Mouse (Mus musculus): ENCODE data around the gene Proser1.
A peak's percentile ranks its signal among the peaks of the same experiment; 100 is the strongest.

The Proser1 gene

DNA sequence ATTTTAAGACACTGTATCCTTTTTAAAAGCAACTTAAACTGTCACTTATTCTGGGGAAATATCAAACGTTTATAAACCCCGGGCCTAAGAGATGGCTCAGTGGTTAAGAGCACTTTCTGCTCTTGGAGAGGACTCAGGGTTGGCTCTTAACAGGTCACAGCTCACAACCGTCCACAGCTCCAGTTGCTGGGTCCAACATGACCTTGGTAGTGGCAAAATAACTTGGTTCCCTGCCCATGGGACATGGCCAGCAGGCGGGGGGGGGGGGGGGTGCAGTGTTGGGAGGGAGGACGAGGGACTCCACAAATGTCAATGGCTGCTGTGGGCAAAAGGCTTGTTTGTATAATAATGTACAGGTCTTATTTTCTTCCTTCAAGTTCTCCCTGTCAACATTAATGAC lies 3.9 kb downstream of the Proser1 start:
- DNase-seq, result no peak

DNA sequence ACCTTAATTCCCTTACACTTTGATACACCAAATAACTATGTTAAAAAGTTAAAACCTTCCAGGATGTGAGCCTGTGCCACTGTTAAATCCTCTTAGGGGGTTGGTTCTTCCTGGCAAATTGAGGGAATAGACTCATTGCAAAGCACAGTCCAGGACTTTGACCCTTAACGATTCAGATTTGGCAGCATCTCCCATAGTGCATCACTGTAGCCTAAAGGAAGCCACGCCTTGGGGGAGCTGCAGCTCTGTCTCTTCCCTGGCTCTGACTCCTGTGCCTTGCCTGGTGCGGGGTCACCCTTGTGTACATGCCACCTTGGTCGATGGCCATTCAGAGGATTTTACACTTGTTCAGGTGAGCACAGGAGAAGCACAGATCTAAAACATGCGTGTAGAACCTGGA lies 6.2 kb downstream of the Proser1 start:
- no peak for DNase-seq

DNA sequence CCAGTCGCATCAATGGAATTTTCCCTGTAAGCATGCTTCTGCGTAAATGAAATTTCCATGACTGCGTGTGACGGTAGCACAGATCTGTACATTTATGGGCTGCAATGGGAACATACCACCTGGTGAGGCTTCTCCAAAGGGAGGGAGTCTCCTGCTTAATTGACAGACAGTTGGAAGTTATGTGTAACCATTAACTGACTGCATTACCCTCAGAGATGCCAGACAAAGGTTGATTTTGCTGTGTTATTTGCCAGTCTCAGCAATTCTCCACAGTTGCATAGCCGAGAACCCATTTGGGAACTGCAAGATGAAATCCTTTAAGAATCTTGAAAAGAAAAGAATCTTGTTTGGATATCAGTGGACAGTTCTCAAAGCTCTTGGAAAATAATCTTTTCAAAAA lies 8.6 kb downstream of the Proser1 start:
- DNase-seq, result no peak

DNA sequence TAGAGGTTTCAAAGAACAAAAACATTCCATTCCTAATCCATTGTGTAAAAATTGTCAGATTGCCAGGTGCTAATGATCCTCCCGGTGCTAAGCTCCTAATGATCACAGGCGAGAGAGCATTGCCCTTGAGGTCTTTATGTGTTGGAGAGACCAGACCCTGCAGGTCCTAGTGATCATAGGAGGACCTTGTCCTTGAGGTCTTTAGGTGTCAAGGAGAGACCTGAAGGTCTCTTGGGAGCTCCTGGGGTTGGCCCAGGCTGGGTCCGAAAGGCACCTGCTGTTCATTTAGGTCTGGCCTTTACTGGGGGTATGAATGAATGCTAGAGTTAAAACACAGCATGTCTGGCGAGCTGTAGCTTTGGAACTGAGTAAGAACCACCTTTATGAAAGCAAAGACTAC lies 10.7 kb downstream of the Proser1 start:
- no peak for DNase-seq

DNA sequence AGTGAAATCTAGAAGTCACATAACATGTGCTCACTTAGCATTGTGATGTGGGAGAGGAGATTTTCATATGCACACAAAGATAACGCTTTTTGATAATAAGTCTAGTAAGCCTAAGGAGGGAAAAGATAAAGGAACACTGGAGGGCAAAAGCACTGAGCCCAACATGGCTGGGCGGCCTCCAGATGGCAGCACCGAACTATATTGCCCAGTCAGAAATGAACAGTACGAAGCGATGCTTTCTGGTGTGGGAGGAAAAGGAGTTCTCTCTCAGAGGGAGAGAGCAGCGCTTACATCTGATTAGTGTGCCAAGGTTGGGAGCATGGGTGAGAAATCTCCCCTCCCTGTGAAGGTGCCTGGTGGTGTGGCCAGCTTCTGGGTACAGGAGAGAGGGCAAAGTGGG lies 12.4 kb downstream of the Proser1 start:
- DNase-seq, result no peak

DNA sequence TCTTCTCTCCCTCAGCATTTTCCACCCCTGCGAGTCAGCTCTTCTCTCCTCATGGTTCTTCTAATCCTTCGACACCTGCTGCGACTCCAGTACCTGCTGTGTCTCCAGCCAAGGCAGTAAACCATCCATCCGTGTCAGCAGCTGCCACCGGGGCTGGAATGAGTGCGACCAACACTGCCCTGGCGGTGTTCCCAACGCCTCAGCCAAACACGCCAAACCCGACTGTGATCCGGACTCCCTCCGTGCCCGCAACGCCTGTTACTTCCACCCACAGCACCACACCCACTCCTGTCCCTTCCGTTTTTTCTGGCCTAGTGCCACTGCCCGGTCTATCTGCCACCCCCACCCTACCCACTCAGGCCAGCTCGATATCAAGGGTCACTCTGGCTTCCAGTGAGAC lies 14.0 kb downstream of the Proser1 start:
- no peak for DNase-seq

DNA sequence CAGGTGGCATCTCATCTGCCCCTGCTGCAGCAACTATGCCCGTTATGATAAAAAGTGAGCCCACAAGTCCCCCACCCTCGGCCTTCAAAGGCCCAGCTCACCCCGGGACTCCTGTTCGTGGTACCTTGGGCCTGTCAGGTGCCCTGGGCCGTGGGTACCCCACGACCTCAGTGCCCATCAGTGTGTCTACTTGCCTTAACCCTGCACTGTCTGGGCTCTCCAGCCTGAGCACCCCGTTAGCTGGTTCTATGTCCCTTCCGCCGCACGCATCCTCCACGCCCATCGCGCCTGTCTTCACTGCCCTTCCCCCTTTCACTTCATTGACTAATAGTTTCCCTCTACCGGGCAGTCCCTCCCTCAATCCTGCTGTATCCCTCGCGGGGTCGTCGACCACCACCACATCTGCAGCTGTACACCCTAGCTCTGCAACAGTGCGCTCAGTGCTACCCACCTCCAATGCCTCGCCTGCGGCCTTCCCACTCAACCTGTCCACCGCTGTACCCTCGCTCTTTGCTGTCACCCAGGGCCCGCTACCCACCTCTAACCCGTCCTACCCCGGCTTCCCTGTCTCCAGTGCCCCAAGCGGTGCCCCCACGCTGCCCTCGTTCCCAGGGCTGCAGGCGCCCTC lies 15.1 kb downstream of the Proser1 start:
- DNase-seq, result no peak

DNA sequence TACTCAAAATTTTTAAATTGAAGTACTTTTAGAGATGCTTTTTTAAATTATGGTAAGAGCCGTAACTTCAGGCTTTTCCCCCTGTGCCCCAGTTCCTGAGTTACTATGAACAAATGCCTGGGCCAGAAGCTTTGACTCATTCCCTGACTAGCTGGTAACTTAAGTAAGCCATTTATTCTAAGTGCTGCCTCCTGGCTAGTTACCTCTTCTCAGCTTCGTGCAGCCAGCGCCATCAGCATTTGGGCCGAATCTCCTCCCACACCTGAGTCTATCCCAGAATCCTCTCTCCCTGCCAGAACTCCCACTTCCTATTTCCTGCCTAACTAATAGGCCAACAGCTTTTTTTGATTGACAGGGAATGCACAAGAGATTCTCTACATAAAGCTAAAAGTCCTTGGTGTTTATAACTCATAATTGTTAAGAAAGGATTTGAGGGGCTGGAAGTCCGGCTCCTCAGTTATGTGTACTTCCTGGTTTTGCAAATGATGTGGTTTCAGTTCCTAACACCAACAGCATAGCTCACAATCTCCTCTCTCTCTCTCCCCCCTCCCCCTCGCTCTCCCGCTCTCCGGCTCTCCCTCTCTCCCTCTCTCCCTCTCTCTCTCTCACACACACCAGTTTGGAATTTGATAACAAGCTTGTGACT lies 20.1 kb downstream of the Proser1 start:
- DNase-seq, result no peak

DNA sequence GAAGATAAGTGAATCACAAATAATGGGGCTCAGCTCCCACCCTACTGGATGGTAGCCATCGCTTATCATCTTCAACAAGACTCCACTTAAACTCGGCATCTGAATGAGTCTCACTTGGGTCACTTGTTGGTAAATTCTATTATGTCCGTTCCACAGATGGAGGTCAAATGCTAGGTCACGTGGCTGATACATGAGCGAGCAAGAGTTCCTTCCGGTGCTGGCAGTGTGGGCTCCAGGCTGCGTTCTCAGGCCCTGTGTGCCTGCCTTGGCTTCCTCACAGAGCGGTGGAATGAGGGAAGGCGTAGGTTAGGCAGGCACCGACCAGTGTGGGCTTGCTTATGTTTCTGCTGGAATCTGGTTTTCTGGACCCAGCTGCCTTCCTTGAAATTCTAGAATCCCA lies 23.1 kb downstream of the Proser1 start:
- DNase-seq, result no peak

DNA sequence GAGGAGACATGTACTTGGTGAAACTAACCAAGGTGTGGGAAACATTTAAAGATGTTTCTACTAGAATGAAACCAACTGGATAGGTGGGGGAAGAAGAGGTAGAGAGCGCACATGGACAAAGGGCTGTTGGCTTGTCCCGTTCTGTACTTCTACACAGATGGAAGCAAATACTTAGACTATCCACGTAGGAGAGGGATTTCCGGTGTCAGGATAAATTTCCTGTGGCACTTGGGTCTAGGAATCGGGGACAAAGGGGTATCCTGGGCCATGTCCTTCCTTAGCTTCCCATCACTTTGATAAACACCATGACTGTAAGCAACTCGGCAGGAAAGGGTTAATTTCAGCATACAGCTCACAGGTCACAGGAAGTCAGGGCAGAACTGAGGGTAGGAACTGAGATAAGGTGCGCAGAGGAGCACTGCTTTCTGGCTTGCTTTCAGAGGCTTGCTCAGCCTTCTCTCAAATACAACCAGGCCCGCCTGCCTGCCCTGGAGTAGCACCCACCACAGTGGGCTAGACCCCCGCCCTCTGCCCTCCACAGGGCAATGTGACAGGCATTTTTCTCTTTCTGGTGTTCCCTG lies 23.6 kb downstream of the Proser1 start:
- DNase-seq, result no peak

DNA sequence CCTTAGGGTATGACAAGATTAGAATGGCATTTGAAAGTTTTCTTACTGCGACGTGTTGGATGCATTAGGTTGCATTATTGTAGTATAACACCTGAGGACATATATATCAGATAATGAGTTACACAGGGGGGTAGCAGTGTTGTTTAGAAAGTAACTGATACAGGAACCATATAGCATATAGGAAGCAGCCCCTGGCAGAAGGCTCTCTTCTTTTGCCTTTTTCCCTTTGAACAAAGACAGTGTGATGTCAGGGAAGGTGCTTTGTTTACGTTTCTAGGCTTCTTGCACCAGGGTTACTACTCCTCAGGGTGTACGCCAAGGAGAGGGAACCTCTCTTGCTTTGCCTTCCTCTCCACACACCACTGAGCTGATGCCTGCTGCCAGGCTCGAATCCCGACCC lies 24.9 kb downstream of the Proser1 start, which contains the start of gene Stoml3:
Gene Stoml3, plus strand, starts transcription at position 301 of the 400 bp plus-strand sequence.
- DNase-seq, result no peak

DNA sequence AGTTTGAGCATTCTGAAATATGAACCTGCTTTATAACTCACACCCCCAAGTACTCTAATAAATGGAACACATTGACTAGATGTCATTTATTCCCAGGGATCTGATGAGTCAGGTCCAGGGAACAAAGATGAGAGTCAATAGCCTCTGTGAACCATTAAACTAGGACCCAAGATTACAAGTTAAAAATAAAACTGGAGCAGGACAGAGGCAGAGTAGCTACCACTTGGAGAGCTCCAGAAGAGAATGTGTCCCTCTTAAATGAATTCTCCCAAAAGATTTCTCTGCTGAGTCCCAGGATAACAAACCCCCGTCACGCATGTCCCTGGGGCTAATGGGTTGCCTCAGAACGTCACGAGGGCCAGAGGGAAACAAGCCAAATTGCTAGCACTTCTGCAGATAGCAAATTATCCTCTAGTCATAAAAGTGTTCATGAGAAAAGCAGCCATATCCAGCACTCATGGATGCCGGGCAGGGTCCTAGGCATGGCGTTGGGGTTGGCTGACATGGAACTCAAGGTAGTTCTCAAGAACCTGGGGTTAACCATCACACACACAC lies 35.0 kb downstream of the Proser1 start:
- DNase-seq, result no peak

DNA sequence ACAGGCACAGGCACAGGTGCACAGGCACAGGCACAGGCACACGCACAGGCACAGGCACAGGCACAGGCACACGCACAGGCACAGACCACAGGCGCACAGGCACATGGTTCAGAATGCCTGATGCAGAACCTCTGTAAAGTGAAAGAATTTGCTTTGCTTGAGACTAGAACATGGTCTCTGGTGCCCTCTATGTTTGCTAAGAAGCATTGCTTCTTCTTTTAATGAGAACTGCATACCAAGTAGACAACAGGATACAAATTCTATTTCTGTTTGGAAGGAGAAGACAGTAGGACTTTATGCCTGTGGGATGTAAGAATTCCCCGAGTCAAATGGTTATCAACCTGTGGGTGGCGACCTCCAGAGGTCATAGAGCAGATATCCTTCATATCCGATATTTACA lies 39.0 kb downstream of the Proser1 start:
- DNase-seq, result no peak

DNA sequence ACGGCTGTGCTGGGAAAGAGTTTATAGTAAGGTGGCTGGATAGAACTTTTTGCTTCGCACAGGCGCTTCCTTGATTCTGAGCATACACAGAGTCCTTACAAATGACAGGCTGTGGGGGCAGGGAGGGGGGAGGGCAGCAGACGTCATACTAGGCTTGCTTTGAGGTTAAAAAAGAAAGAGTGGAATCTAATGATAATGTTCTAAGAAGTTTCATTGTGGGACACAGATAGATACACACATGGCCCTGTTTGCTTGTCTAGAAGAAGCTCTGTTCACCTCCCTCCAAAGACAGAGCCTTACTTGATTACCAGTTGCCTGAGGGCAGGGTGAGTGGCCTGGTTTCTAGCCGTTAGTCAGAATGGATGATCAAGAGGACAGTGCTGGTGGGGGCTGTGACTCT lies 49.6 kb downstream of the Proser1 start:
- DNase-seq, result no peak

DNA sequence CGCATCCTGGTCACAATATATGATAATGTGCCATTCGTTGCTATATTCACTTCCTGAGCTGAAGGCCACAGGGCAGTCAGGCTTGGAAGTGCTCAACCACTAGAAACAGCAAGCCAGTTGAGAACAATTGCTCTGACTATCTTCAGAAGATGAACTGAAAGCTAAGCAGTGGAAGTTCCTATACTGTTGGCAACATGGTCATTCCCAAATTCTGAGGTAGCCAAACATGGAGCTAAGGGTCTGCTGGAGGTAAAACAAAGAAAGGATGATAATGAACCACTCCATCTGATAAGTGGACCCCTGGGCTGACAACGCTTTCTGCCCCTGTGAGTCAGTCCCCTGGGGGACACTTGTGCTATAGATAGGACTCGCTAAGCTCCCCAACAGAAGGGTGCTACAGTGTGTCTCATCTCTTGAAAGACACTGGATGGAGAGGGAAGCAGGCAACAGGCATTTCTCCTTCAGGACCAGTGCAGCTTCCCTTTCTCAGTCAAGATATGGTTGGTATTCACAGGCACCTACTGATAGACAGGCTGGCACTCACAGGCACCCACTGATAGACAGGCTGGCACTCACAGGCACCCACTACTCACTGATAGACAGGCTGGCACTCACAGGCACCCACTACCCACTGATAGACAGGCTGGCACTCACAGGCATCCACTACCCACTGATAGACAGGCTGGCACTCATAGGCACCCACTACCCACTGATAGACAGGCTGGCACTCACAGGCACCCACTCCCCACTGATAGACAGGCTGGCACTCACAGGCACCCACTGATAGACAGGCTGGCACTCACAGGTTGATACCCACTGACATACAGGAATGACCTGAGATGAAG lies 51.0 kb downstream of the Proser1 start:
- no peak for DNase-seq

DNA sequence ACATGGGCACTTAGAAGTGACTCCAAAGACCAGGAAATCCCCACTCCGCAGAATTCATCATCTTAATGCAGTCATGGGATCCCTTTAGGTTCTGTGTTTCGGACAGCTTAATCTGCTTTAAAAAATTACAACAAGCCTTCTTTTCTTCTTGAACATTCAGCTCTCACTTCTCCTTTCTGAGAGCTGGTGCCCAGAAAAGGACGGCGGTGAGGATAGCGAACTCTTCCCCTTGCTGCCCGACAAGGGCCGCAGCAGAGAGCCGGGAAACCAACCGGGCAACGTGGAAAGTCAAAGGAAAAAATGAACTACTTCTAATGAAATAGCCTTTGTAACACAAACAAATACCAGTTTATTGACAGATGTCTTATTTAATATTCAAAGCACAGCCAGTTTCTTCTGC lies 59.3 kb downstream of the Proser1 start:
- no peak for DNase-seq

DNA sequence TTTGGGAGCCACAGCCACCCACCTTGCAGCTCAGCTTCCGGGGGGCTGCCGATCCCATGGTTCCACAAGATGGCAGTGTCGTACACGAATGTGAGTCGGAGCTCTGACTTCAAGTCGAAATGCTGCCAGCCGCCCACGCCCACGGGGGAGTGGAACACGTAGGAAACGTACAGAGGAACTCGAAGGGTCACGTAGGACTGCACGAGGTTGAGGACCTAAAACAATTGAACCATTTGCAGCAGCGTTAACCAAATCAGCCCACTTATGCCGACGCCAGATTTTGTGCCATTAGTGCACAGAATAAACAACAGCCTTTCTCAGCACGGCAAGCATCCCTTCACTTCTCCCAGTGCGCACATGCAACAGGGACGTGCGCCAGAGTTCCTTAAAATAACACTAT lies 62.3 kb downstream of the Proser1 start:
- peak; percentile 86 for DNase-seq

DNA sequence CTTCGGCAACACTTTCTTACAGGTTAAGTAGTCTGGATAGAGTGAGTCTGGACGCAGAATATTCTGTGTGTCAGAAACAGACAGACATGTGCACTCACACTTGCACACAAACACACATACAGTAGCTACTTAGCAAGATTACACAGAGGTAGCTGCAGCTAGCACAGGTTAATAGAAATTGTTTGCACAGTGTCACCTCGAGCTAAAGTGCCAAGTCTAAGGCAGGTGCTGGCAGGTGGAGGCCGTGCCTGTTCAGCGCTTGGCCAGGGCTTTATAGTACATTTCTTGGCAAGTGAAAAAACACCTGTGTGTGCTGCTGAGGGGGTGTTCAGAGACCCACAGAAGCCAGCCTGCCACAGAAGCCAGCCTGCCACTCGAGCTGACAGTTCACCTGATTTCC lies 66.8 kb downstream of the Proser1 start:
- DNase-seq, result no peak
